Mouse (Mus musculus) ovary, postnatal 36 days (tissue): Measurements from ENCODE around the gene Wdr70.

Experiments
- DNase-seq: peaks from one replicate; pipeline ENCODE4 v3.0.0; 2022; ENCODE audit warnings: low spot score, mixed read lengths

Gene Wdr70

GRCm38 (mm10) chr15:7862890-7863289, 236.1 kb downstream of the Wdr70 start:
- DNase-seq = no peak

DNA sequence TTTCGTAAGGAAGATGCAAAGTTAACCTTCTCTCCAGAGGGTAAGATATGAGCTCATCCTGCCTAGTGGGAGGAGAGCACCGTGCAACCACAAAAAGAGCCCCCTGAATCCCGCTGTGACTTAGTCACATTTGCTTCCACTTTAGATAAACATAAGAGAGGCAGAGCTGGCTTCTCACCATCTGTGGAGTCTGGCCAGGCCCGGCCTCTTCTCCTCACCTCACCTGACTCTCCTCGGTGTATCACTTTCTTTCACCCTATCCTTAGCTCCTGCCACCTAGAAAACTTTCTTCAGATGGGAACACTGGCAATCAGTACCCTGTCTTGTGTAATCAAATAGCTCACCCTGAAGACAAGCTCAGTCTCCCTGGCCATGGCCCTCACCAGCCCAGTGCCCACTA, 240.2 kb downstream of the Wdr70 start:
- no peak for DNase-seq

GRCm38 (mm10) chr15:7857418-7857817, 241.6 kb downstream of the Wdr70 start:
- no peak for DNase-seq

DNA sequence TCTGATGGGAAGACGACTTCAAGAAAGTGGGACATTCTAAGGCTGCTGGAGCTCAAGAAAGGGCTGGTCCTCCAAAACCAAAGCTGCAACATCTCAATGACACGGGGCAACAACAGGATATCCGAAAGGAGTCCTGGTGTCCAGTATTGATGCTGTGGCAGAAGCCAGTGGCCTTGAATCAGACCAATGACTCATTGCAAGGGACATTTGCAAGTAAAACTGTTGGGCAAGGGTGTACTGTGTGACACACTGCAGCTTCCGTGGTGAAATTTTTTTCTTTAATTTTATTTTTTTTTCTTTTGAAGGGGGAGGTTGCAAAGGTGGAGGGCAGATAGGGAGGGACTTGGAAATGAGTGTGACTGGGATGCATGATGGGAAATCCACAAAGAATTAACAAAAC, 256.6 kb downstream of the Wdr70 start:
- no peak for DNase-seq

DNA sequence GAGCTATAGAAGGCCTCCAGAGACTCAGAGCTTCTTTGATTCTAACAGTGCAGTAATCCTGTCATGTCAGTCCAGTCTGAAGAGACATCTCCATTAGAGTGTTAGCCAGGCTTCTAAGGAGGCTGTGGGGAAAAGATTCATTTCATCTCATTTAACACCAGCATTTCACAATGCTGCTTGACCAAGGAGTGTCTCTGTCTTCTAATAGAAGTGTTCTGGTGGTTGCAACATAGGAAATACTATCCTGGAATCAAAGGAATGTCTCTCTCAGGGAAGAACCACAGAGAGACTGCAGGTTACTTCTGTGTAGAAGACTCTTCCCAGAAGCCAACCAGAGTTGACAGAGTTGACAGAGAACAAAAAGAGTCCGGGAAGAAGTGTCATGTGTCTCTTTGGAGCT, 257.3 kb downstream of the Wdr70 start:
- no peak for DNase-seq

GRCm38 (mm10) chr15:7838921-7839309, 260.1 kb downstream of the Wdr70 start:
- DNase-seq = no peak

DNA sequence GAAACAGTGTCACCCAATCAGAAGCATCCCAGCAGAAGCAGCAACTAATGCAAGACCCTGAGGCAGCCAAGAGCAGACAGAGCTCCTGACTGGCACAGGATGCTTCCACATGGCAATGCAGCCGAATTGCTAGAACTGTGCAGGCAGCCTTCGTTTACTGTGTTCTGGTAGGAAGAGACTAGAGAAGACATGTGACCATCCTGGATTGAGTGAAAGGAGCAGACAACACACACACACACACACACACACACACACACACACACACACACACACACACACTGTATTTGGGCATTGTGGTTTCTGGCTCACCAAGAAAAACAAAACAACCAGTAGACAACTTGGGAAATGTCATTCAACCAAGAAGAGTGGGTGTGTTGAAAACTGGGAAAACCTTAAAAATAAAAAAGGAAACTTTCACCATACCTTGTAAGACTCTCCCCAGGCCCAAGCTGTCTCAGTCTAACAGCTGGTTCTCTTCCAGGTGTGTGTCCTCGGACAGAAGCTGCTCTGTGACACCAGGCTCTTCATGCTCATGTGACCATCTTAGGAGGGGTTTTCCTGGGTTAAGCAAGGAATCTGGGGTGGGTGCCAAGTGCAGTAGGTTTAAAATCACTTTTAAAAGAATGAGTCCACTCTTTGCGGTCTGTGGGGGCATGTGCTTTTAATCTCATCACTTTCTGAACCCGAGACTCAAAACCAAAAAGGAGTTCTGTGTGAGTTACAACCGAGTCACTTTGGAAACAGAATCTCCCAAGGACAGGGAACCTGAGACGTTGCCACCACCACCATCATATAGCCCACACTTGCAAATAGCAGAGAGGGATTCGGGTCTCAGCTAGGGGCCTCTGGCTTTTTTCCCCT, 260.7 kb downstream of the Wdr70 start:
- DNase-seq = no peak

GRCm38 (mm10) chr15:7835404-7835803, 263.6 kb downstream of the Wdr70 start:
- DNase-seq = no peak

- DNase-seq = no peak
Measured at GRCm38 (mm10) chr15:7825530-7825929, 273.5 kb downstream of the Wdr70 start.

- DNase-seq = no peak
Measured at GRCm38 (mm10) chr15:7823886-7824285, 275.1 kb downstream of the Wdr70 start.
